Mouse (Mus musculus): ENCODE measurements around the gene Amot. TPM values are rescaled to one million over a fixed set of nuclear protein-coding genes. Genes with fewer than 3 reads are reported as not detected.

Gene Amot
- polyA plus RNA-seq, 1 experiment from 2014 or later: 14.3 TPM

GRCm38 (mm10) chrX:145401926-145402325 is 103.1 kb downstream of the Amot start:
- Histone ChIP-seq H3K4me1 (replicated peaks) (no peaks in the 10 kb centered on the region), H3K27me3 (ENCODE audit: insufficient read depth, poor library complexity, severe bottlenecking) (peaks cover 4% of the 10 kb centered on the region; the same call in 1 of the 2 replicates), H3K4me3 (no peak overlapping the region), H3K9me3 (no peaks in the 10 kb centered on the region), H3K36me3 (no peaks in the 10 kb centered on the region), H3K27ac (no peak overlapping the region)
- DNase-seq (ENCODE audit: low spot score): no peak
- WGBS: 73% methylated on average over 3 of the region's 3 CpGs

- no peak for DNase-seq (ENCODE audit: low spot score)
- 23% methylated on average over 1 of the region's 1 CpGs for WGBS
- Histone ChIP-seq H3K27ac (no peak overlapping the region), H3K27me3 (ENCODE audit: insufficient read depth, poor library complexity, severe bottlenecking) (peaks cover 4% of the 10 kb centered on the region; the same call in 1 of the 2 replicates), H3K4me1 (replicated peaks) (no peaks in the 10 kb centered on the region), H3K9me3 (no peaks in the 10 kb centered on the region), H3K4me3 (no peak overlapping the region), H3K36me3 (no peaks in the 10 kb centered on the region)
These were observed 105.7 kb downstream of the Amot start for GRCm38 (mm10) chrX:145399236-145399635.

Other genes starting within 250 kb of the Amot start
- gene Lhfpl1, start 156.1 kb downstream of the Amot start, polyA plus RNA-seq (2016; fragmentation: Nextera tagmentation; extraction: Ambion mirVana): 0.08 and 0.76 TPM in 2 replicates